Mouse (Mus musculus) left cerebral cortex, postnatal 4 days (tissue): Measurements from ENCODE around the gene Olfr459. TPM values are rescaled to one million over a fixed set of nuclear protein-coding genes. Genes with fewer than 3 reads are reported as not detected.

ENCODE experiments used
- DNase-seq: peaks from one replicate; pipeline ENCODE4 v3.0.0-alpha.2; 2022
- intact Hi-C: fragments of 180-260 bp; cut with DNase I; formaldehyde crosslinking; loops from one replicate; pipeline ENCODE4 v1.15.1; 2025
- total RNA-seq, 2 experiments: library from RNA; stranded (reverse); gene quantifications; 2 replicates each; pipeline ENCODE4 v1.2.3; 2021

Gene Olfr459
- not detected for total RNA-seq

DNA sequence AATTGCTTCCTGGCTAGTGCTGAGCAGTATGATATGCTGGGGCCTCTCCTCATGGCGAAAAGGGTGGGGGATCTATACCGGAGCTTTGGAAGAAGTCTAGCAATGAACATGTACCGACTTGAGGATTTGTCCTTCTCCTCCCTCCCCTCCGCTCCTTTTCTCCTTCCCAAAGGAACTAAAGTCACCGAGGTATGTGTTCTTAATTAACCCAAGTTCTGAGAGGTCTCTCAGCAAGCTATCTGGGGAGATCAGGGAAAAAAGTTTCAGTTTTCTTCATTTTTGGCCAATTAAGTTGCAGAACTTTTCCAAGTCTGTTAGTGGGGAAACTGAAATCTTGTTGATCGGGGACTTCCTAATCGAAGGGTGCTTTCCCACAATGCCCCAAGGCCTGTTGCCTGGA lies at the start of gene Olfr459:
Gene Olfr459 (minus strand): TSS at position 101 of the 400 bp plus-strand sequence.
- DNase-seq, result no peak
- intact Hi-C loops, result no loop called here

DNA sequence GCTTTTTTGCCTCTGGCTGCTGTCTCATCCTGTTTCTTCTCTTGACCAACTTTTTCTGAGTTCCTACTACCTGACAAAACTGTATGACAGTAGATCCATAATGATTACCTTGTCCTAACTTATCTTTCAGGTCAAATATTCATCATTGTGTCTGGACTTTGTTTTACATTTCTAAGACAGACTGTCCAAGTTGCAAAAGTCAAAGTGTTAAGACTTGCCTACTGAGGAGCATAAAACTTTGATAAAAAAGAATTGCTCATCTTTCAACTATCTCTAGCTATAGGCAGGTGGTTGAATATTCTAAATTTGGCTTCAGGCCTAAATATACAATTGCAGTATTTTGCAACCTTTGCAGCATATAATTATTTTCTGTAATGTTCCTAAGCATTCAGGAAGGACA lies 49.1 kb upstream of the Olfr459 start:
- intact Hi-C loops, result no loop called here

DNA sequence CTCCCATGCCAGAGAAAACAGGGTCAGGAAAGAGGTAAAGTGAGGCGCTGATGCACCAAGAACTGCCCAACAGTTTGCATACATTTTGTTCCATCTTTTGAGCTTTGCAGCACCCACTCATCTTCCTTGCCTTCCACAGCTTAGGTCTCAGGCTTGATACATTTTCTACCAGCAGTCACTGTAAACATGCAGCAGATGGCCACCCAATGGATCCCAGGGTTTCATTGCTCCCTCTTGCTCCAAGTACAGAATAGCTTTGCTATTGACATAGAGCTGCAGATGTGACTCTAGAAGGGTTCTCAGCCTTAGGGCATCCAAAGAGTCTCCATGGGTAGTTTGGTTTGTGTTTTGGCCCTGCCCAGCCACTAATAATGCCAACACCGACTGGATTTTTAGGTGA lies 11.7 kb upstream of the Olfr459 start:
- intact Hi-C loops, result no loop called here
- DNase-seq, result no peak

More for the DNA sequence above, 49.1 kb upstream of the Olfr459 start:
- no peak for DNase-seq

DNA sequence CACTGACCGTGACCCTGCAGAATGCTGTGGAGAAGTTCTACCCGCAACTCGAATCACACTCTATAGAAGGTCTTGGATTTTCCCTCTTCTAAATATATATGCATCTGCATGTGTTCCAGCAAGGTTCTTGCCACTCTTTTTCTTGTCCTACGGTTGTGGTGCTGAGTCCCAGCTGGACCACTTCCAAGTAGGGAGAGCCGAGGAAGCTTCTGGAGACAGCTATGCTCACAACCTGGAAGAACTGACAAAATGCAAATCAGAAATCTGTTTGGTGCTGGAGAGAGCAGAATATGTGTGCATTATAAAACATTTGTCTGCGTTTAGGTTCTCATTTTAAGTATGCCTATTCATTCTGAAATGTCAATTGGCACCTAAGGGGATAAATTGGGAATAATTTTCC lies 744 bp upstream of the Olfr459 start:
- intact Hi-C loops, result no loop called here
- peak; percentile 5 for DNase-seq

DNA sequence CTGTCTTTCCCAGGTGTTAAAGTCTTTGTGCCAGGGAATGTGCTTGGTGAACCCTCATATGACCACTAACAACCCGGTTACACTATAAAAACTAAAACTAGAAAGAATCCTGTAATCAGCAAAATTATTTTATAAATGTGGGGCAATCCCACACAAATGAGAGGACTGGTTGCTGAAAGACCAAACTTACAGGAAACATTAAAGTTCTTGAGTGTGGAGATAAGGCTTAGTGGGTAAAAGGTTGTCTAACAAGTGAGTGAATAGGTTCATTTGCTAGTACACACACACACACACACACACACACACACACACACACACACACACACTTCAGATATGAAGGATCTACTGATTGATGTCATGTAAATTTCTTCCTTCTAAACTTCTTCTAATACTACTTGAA lies 5.1 kb downstream of the Olfr459 start:
- intact Hi-C loops, result no loop called here
- DNase-seq, result no peak

DNA sequence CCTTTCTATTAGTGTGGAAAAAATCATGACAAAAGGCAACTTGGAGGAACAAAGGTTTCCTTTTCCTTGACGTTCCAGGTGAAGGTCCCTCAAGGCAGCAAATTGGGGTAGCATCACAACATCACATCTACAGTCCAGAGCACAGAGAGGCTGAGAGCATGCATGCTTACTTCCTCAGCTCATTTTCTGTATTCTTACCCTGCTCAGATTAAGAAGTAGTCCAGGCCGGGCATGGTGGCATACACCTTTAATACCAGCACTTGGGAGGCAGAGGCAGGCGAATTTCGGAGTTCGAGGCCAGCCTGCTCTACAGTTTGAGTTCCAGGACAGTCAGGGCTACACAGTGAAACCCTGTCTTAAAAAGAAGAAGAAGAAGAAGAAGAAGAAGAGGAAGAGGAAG lies 10.7 kb downstream of the Olfr459 start:
- intact Hi-C loops, result loop anchor here (5.0 kb wide), 1 partner anchor 433 kb away; no protein-coding TSS in a partner anchor

DNA sequence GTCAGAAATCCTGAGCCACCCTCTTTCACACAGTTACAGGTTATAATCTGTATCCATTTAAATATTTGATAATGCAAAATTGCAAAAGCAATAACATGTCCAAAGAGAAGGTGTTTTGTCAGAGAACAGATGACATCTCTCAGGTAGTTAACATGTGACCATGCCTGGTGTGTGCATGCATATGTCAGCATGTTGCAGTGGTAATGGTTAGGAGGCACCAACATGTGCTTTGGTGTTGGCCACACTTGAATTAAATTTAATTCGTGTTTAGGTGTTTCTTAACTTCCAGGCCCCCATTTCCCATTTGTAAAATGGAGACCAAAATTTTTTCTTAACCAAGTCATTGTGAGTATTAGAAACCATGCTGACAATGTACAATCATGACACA lies 12.6 kb downstream of the Olfr459 start:
- intact Hi-C loops, result loop anchor here (5.0 kb wide), 1 partner anchor 435 kb away; no protein-coding TSS in a partner anchor
- no peak for DNase-seq

More for the DNA sequence above, 10.7 kb downstream of the Olfr459 start:
- DNase-seq, result no peak

DNA sequence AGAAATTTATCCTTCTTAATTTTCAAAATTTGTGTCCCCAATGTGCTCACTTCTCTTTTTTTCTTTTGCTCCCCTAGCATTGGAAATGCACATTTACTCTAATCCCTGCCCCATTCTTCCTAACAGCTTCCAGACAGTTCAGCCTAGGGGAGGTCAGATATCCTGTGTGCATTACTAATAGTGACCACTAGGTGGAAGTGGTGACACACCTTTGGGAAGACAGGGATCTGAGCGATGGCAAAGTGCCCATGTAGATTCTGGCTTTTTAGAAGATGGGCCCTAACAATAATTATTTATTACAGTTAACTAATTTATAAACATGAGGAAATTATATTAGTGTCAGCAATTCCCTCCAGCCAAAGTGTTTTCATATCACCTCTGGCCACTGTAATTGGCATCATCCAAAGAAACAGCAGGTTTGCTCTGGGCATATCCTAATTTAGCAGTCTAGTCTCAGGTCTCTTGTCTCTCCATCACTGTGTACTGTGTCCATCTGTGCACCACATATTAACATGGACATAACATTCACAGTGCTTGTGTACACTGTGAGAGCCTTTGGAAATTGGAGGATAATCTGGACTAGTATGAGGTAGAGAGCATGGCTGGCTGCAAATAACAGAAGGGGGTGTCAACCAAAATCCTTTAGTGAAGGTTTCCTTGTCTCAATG lies 13.1 kb downstream of the Olfr459 start:
- intact Hi-C loops, result loop anchor here (5.0 kb wide), 1 partner anchor 435 kb away; no protein-coding TSS in a partner anchor
- DNase-seq, result peak; percentile 61

DNA sequence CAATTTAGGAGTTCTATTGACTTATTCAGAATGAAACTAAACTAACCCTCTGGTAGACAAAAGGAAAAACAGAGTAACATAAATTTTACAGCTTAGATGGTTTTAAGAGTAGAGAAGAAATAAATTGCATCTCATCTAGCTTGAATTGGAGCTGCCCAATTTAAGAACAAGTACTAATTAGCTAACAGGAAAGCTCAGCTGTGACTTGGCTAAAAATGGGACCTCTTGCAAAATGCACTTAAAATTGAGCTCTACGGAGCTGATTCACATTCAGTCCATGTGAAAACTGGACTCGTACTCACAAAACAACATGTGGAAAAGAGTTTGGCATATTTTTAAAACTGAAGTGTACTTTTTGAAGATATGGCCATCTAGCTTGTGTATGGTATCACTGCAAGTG lies 15.4 kb downstream of the Olfr459 start:
- DNase-seq, result no peak
- intact Hi-C loops, result loop anchor here (5.0 kb wide), 2 partner anchors 137 to 438 kb away; no protein-coding TSS in a partner anchor

DNA sequence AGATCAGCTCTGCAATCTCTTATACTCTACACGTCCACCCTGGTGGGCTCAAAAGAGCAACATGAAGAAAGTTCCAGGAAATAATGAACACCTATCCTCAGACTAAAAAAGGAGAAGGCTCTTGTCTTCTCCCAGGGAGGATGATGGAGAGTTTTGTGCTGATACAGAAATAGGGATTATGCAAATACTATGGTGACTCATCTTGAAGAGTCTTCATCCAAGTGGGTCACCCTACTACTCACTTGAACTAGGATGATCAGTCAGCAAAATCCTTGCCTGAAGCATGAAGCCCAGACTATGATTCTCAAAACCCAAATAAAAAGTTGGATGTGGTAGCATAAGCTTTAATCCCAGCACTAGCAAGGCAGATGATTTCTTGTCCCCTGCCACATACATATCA lies 16.6 kb downstream of the Olfr459 start:
- DNase-seq, result no peak
- intact Hi-C loops, result loop anchor here (5.0 kb wide), 1 partner anchor 136 kb away; no protein-coding TSS in a partner anchor

DNA sequence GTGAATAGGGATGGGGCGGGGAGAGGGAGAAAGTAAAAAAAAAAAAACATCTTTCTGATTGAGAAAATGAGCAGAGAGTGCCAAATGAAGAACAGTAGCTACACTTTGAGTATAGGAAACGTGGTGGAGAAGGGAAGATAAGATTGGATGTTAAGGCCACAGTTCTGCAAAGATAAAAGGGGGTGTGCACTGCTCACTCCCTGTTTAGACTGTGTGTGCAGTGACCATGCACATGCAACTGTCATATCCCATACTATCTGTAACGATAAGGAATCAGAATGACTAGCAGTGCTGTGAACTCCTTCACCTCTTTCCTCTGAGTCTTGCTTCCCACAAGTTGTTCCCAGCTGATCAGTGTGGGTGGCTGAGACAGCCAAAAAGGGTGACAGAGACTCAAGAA lies 17.8 kb downstream of the Olfr459 start:
- intact Hi-C loops, result loop anchor here (5.0 kb wide), 1 partner anchor 135 kb away; no protein-coding TSS in a partner anchor
- no peak for DNase-seq

DNA sequence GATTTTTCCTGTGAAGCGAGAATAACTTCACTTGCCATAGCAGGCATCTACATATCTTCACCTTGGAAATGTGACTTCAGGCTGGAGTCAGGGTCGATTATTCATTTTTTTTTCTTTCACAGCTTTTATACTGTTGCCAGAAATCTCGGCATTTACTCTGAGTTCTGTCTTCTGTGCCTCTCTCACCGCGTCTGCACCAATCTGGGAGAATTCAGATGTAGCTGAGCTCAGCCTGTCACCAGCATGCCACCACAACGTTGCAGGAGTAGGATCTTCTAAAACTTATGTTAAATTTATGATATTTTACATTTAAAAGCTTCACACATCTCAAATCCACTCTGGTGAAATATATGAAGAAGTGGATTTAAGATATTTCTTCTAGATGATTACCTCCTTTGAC lies 20.4 kb downstream of the Olfr459 start:
- DNase-seq, result no peak
- intact Hi-C loops, result loop anchor here (5.0 kb wide), 1 partner anchor 132 kb away; no protein-coding TSS in a partner anchor

DNA sequence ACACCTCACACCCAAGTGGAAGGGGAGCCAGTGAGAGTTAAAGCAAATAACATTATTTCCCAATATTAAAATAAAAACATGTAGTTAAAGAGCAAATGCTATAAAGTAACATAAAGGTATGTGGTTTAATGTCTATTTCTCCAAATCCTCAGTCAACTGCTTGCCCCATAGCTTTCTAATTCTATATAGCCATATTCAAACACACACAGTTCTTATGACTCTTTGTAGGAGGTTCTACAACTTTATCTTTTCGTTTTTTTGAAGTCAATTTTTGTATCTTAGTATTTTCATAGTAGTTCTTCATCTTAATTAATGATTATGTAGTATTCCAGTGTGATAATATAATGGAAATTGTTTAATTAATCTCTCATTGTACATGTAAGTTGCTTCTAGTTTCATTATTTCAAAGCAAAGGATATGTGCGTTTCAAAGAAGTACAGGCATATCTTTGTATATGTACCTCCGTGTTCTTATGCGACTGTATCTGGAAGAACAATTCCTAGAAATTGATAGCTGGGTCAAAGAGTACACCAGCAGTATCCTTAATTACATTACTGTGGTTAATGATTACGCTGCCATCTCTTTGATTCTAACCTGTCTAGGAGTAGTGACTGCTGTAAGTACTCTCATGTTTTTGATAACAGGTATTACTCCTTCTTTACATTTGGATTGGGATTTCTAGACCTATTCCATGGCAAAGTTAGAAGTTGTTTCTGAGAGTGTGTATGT lies 30.1 kb downstream of the Olfr459 start:
- no peak for DNase-seq
- intact Hi-C loops, result no loop called here

DNA sequence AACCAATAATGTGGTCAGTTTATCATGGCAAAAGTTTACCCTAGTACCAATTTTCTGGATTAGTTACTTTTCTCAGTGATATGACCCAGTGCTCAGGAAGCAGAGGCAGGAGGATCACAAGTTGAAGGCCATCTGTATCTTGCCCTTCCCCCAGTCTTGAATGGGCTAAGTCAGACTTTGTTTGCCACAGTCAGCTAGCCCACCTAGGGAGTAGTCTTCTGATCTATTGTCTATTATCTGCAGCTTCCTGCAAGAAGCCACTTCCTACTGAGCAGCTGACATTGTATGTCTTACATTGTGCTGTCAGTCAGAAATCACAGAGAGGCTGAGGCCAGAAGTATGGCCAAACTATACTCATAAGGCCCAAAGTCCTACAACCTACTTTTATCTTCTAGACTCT lies 33.9 kb downstream of the Olfr459 start:
- no peak for DNase-seq
- intact Hi-C loops, result no loop called here

DNA sequence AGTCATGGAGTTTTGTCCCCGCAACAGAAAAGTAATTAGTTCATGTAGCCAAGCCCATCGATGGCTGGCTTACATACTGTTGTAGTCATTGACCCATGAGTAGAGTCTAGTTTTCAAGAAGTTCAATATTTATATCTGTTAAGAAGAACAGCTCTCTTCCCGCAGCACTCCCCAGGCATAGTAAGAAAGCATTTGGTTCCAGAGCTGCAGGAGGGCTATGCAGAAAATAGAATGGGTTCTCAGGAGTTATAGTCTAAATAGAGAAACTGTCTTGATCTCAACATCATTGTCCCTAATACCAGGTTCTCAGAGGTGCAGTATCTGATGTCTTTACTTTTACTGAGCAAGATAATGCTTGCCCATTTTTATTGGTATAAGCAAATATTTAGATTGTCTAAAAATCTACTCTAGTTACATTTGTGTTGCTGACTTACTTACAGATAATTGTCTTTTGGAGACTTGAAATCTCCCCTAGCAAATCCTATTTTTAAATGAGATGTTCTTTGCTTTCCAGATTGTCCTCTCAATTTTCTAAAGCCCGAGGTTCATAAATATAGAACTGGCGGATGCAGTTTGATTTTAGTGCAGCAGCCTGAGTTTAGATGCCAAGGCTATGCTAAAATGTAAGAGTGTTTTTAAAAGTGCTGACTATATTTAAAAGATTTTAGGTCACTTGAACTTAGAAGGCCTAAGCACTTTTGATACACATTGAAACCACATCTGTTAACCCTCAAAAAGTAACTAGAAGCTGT lies 40.1 kb downstream of the Olfr459 start:
- DNase-seq, result no peak
- intact Hi-C loops, result no loop called here

DNA sequence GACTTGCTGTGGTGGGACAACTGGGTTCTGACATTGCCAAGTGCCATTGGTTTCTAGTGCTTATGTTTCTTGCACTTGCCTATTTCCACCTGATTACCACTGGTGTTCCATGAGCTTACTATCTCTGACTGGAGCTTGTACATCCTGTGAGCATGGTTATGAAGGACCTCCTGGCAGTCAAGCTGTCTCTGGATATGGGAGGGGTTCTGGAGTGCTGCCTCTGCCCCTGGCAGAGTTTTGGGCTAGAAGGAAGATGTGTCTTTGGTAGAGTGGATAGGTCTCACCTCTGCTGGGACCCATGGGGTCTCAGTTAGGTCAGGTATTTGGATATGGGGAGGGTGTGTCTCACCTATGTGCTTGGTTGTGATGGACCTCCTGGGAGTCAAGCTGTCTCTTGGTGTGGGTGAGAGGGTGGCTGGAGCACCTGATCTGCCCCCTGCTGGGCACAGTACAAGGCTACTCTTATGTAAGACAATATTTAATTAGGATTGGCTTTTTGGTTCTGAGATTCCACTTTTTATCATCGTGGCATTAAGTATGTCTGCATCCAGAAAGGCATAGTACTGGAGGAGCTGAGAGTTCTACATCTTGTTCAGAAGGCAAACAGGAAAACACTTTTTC lies 46.9 kb downstream of the Olfr459 start:
- intact Hi-C loops, result no loop called here
- DNase-seq, result no peak

DNA sequence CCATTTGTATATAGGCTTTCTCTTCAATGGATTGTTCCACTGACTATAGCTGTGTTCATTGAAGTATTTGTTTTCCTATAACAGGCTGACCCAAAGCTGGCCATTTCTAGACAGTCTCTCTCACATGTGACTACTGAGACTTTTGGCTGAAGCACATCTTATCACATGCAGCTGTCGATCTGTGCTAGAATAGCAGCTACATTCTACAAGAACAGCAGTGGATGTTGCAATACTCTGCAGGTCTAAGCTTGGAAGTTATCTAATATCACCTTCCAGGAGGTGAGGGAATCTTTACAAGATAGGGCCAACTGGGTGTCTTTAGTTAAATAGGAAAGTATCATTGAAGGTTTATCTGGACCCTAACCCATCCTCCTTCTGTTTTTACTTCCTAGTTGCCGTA lies 53.5 kb downstream of the Olfr459 start:
- intact Hi-C loops, result no loop called here
- DNase-seq, result no peak
